Mouse (Mus musculus) embryonic facial prominence, embryonic 10.5 days (tissue): Measurements from ENCODE around the gene Cntnap1. TPM values are rescaled to one million over a fixed set of nuclear protein-coding genes. Genes with fewer than 3 reads are reported as not detected.

Experiments used
- DNase-seq: peaks from one replicate; pipeline ENCODE4 v3.0.0-alpha.2; 2017; ENCODE audit warnings: low spot score
- H3K27ac ChIP-seq: fragments of 300-500 bp; sonication (generic); replicated peaks from 2 replicates; pipeline ENCODE4 v1.5.1; 2016; ENCODE audit warnings: mild to moderate bottlenecking
- H3K27me3 ChIP-seq: fragments of 300-500 bp; sonication (generic); replicated peaks from 2 replicates; pipeline ENCODE4 v1.6.1; 2016; ENCODE audit warnings: low read depth, mild to moderate bottlenecking; ENCODE audit not compliant: poor library complexity, severe bottlenecking
- H3K36me3 ChIP-seq: fragments of 300-500 bp; sonication (generic); replicated peaks from 2 replicates; pipeline ENCODE4 v1.6.1; 2016; ENCODE audit warnings: mild to moderate bottlenecking, moderate library complexity
- H3K4me1 ChIP-seq: fragments of 300-500 bp; sonication (generic); 2 replicates; pipeline ENCODE4 v1.6.1; 2016
- H3K4me3 ChIP-seq: fragments of 300-500 bp; sonication (generic); 2 replicates; pipeline ENCODE4 v1.5.1; 2016; ENCODE audit warnings: mild to moderate bottlenecking, moderate library complexity
- H3K9me3 ChIP-seq: fragments of 300-500 bp; sonication (generic); 2 replicates; pipeline ENCODE4 v1.6.1; 2016; ENCODE audit warnings: mild to moderate bottlenecking
- WGBS: fragments of 180-500 bp; shearing (Covaris S2); methylation state at CpG from one replicate; pipeline ENCODE4 v1.1.7; 2016; 5-methylcytosine and 5-hydroxymethylcytosine counted together
- polyA plus RNA-seq: library from polyadenylated mRNA; unstranded; fragments of >200 nt; fragmentation: Nextera tagmentation; extraction: Ambion mirVana; gene quantifications from 2 replicates; pipeline ENCODE4 v1.2.1, GENCODE M21; 2016

Gene Cntnap1
- polyA plus RNA-seq, 1 experiment from 2014 or later: 0.31 TPM

DNA sequence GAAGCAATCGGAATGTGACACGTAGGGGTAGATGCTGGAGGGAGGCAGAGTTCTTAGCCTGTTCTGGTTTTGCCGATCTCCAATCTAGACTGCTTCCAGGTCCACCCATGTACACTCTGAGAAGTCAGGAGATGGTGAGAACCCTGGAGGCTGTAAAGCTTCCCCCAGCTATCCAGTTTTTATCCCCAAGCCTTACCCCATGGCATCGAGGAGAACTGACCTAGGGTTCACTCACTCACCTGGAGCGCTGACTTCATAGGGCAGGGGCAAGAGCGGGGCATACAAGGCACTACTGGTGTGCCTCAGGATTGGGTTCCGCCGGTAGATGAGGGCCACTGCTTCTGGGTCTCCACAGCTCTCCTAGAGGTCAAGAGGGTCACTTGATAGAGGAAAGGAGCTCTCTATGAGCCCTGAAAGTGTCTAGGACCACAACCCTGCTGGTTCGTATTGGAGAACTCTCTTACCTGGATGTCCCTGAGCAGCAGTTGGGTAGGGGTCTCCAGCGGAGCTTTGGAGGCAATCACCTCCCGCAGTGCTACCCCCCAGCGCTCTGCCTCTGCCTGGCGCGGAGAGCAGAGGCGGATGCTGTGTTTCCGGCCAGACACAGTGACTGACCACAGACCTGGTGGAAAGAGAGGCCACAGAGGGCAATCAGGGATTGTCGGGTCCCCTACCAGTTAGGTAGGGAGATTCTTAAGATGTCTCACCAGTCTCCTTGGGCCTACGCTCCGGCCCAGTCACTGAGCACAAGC is 2.9 kb upstream of the Cntnap1 start:
- H3K36me3 ChIP-seq: peaks cover 23% of the 10 kb centered on the region
- 41% methylated on average over 19 of the region's 19 CpGs for WGBS
- H3K4me1 ChIP-seq: peaks cover 75% of the 10 kb centered on the region
- DNase-seq: no peak
- no peaks in the 10 kb centered on the region for H3K9me3 ChIP-seq
- H3K4me3 ChIP-seq: peak overlapping the region; percentile 8; the same call in 1 of the 2 replicates
- H3K27me3 ChIP-seq: peaks cover 88% of the 10 kb centered on the region
- H3K27ac ChIP-seq: no peak overlapping the region

- peaks cover 74% of the 10 kb centered on the region for H3K4me1 ChIP-seq
- H3K27me3 ChIP-seq: peaks cover 85% of the 10 kb centered on the region
- H3K27ac ChIP-seq: no peak overlapping the region
- no peak for DNase-seq
- no peaks in the 10 kb centered on the region for H3K9me3 ChIP-seq
- peaks cover 23% of the 10 kb centered on the region for H3K36me3 ChIP-seq
- 0 out of 2 replicates have a peak overlapping the region, but pooled peaks have one; percentile 8 for H3K4me3 ChIP-seq
- WGBS: 38% methylated on average over 8 of the region's 8 CpGs
Observed at GRCm38 (mm10) chr11:101167963-101168300, 2.4 kb upstream of the Cntnap1 start.

DNA sequence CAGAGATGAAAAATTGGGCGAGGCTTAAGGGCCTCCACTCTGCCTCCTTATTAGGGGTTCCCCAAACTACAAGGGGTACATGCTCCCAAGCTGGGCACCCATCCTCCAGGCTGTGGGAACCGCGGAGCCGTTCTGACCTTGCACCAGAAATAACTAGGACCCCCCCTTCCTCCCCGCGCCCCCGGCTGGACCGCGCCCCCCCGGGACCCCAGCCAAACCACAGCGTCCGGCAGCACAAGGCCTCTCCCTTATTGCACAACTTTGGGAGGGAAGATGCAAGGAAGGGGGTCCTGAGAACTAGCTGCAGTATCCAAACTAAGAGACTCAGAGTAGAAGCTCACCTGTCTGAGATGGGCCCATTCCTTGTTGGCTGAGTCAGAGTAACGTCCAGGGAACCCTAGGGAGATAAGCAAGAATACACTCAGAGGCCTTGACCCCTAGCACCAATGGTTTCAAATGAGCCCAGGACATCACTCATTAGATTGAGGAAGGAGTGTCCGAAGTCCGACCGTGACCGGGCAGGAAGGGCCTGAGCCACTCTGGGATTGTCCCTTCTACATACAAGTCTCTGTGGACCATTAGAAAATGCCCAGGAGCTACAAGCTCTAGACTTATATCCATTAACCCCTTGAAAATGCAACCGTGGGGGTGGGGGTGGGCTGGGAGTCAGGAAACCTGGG is 1.9 kb upstream of the Cntnap1 start:
- Histone ChIP-seq H3K9me3 (no peaks in the 10 kb centered on the region), H3K36me3 (peaks cover 20% of the 10 kb centered on the region), H3K4me1 (peaks cover 74% of the 10 kb centered on the region), H3K4me3 (no peak overlapping the region), H3K27me3 (peaks cover 85% of the 10 kb centered on the region), H3K27ac (no peak overlapping the region)
- no peak for DNase-seq
- 57% methylated on average over 18 of the region's 18 CpGs for WGBS

DNA sequence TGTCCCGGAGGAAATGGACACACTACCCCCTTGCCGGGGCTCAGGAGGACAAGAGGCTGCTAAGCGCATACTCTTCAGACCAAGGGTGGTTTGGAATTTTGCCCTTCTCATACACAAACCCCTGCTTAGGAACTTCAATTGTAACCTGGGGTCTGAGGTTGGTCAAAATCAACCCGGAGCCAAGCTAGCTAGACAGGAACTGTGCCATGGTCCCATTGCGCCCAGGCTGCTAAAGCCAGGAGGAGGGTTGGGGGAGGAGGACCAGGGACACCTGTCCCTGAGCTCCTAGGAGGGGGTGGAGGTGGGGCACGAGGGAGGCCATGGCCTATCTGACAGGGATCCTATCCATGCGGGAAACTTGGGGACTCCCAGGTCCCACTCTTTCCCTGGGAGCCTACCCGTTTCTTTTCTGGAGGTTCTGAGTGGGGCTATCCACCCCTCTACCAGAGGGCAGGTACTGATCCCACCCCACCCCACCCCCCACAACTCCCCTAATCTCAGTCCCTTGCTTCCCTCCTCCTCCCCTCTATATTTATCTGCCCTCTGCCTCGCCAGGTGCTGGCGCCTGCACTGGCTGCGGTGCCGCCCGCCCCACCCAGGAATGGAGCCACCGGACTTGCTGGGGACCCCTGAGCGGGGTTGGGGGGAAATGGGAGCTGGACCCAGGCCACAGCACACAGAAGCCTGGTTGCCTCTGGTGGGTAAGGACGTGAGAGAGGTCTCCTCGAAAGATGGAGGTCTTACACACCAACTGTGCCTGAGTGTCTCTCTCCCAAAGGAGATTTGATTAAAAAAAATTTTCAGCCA is 819 bp upstream of the Cntnap1 start:
- WGBS: 9% methylated on average over 17 of the region's 17 CpGs
- peaks cover 74% of the 10 kb centered on the region for H3K4me1 ChIP-seq

DNA sequence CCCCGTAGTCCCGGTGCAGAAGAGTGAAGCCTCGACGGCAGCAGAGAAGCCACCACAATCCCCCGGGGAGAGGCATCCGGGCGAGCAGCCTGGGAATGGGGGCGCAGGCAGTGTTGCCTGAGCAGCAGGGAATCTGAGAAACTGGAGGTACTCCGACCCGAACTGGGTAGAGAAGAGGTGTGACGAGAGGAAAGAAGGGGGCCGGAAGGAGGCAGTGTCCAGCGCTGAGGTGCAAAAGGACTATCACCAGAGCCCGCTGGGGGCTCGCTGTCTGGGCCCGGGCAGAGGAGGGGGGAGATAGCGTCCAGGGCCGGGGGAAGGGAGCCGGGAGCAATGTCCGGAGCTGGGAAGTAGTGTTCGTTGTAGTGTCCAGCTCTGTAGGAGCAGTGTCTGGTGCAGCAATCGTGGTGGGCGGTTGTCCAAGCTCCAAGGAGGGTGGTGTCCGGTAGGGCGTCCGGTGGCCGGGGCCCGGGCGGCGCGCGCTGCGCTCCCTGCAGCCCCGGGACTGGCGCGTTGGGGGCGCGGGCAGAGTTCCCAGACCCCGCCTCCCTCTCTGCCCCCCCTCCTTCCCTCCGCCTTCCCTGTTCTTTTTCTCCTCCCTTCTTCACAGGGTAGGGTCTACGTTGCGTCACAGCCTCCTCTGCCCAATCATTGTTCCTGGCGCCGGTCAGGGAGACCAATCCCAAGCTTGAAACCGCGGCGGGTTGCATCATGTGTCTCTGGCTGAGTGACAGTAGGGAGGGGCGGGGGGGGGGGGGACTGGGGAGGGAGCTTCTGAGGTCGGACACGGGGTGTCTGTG is 688 bp downstream of the Cntnap1 start, which contains the start of gene Plekhh3:
Gene Plekhh3 (minus strand): TSS at position 541 of the 800 bp plus-strand sequence.
- no peaks in the 10 kb centered on the region for H3K9me3 ChIP-seq
- peak within 1 kb of the TSS; percentile 70 for H3K27ac ChIP-seq
- peaks cover 13% of the 10 kb centered on the region for H3K36me3 ChIP-seq
- peak within 1 kb of the TSS; percentile 68 for H3K4me3 ChIP-seq
- WGBS: under 1% methylated on average over 50 of the region's 50 CpGs
- peaks cover 81% of the 10 kb centered on the region for H3K4me1 ChIP-seq
- H3K27me3 ChIP-seq: peaks cover 85% of the 10 kb centered on the region
- peak; percentile 98 for DNase-seq

More for the DNA sequence above, 819 bp upstream of the Cntnap1 start:
- no peaks in the 10 kb centered on the region for H3K9me3 ChIP-seq
- DNase-seq: no peak
- peak overlapping the region; percentile 68 for H3K4me3 ChIP-seq
- H3K36me3 ChIP-seq: peaks cover 13% of the 10 kb centered on the region
- H3K27ac ChIP-seq: no peak overlapping the region
- peaks cover 85% of the 10 kb centered on the region for H3K27me3 ChIP-seq

DNA sequence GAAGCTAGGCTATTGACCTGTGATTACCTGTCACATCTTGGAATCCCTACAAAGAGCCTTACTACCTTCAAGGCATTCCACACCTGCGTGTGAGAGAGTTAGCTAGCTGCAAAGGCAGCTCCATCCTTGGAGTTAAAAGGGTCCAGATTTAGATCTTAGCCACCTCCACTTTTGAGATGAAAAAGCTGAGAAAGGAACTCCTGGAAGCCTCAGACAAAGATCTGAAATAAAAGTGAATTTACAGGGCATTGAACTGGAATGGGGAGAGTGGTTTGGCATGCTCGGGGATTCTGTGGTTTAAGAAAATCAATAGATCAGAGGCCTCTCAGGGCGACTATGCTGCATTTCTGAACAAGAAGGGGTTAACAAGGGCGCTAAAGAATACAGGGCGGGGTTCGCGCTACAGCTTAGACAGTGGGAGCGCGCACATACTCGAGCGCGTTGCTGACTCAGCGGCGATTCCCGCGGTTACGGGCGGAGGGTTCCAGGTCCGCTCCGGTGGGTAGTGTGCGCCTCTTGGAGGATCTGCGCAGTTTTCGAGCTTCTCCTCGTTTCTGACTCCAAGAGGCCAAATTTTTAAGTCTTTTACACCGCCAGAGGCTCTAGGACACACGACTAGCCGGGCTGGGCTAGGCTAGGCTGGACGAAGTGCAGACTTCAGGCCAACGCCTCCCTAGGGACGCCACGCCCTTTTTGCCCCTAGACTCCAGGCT is 1.6 kb downstream of the Cntnap1 start:
- Histone ChIP-seq H3K9me3 (no peaks in the 10 kb centered on the region), H3K27ac (peak overlapping the region; percentile 58), H3K27me3 (peaks cover 85% of the 10 kb centered on the region), H3K4me1 (peaks cover 83% of the 10 kb centered on the region), H3K4me3 (peak overlapping the region; percentile 68), H3K36me3 (peaks cover 9% of the 10 kb centered on the region)
- DNase-seq: peak; percentile 83
- WGBS: under 1% methylated on average over 31 of the region's 31 CpGs

DNA sequence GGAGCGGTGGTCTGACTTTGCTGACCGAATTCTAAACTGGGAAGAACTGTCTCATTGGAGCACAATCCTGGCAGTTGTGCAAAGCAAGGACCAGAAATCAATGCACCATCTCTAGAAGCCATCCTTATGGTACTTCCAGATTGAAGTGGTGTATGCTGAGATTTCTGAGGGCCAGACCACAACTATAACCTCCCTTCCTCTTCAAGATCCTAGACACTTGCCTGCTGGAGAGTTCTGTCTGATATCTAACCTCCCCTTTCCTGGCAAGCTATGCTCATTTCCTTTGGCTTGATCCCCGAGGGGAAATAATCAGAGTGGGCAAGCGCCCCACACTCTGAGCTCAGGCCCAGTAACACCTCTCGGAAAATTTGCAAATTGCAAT is 2.1 kb downstream of the Cntnap1 start:
- 13% methylated on average over 5 of the region's 5 CpGs for WGBS
- Histone ChIP-seq H3K9me3 (no peaks in the 10 kb centered on the region), H3K4me1 (peaks cover 88% of the 10 kb centered on the region), H3K36me3 (peaks cover 4% of the 10 kb centered on the region), H3K27ac (peak overlapping the region; percentile 58), H3K27me3 (peaks cover 85% of the 10 kb centered on the region), H3K4me3 (peak overlapping the region; percentile 68)
- no peak for DNase-seq

DNA sequence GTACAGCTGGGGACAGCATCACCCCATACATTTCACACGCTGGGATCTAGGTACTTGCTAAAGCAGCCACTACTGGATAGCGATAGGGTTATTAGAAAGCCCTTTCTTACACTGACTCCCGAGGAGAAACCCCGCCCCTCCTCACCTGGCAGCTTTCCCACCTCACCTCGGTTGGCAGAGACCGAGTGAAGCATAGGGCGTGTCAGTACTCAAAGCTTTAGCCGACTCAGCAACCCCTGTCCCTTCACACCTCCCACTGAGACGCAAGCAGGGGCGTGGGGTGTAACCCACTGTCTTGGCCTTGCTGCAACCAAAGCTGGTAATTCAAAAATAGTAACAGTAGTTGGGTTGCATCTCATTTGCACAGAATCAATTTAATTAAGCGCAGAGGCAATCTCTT is 2.8 kb downstream of the Cntnap1 start:
- Histone ChIP-seq H3K27me3 (peaks cover 85% of the 10 kb centered on the region), H3K4me1 (peaks cover 88% of the 10 kb centered on the region), H3K9me3 (no peaks in the 10 kb centered on the region), H3K27ac (peak overlapping the region; percentile 78; the same call in 1 of the 2 replicates), H3K4me3 (peak overlapping the region; percentile 55), H3K36me3 (no peaks in the 10 kb centered on the region)
- 5% methylated on average over 11 of the region's 11 CpGs for WGBS
- DNase-seq: no peak

- Histone ChIP-seq H3K27ac (peak overlapping the region; percentile 78), H3K9me3 (no peaks in the 10 kb centered on the region), H3K4me1 (peaks cover 93% of the 10 kb centered on the region), H3K4me3 (peak overlapping the region; percentile 55), H3K36me3 (no peaks in the 10 kb centered on the region), H3K27me3 (peaks cover 85% of the 10 kb centered on the region)
- peak; percentile 91 for DNase-seq
- WGBS: under 1% methylated on average over 61 of the region's 61 CpGs
Observed at GRCm38 (mm10) chr11:101173631-101174388, 3.5 kb downstream of the Cntnap1 start.

- no peak for DNase-seq
- Histone ChIP-seq H3K27ac (peak overlapping the region; percentile 78), H3K27me3 (peaks cover 85% of the 10 kb centered on the region), H3K9me3 (no peaks in the 10 kb centered on the region), H3K36me3 (no peaks in the 10 kb centered on the region), H3K4me3 (peak overlapping the region; percentile 55), H3K4me1 (peaks cover 88% of the 10 kb centered on the region)
- 27% methylated on average over 9 of the region's 9 CpGs for WGBS
Observed at GRCm38 (mm10) chr11:101174389-101174745, 4.0 kb downstream of the Cntnap1 start.
